Mouse (Mus musculus): ENCODE measurements around the gene Fbxl7. TPM values are rescaled to one million over a fixed set of nuclear protein-coding genes. Genes with fewer than 3 reads are reported as not detected.

The Fbxl7 gene
- polyA plus RNA-seq, 2 experiments from 2014 or later: 0.20 TPM; not detected in 1

DNA sequence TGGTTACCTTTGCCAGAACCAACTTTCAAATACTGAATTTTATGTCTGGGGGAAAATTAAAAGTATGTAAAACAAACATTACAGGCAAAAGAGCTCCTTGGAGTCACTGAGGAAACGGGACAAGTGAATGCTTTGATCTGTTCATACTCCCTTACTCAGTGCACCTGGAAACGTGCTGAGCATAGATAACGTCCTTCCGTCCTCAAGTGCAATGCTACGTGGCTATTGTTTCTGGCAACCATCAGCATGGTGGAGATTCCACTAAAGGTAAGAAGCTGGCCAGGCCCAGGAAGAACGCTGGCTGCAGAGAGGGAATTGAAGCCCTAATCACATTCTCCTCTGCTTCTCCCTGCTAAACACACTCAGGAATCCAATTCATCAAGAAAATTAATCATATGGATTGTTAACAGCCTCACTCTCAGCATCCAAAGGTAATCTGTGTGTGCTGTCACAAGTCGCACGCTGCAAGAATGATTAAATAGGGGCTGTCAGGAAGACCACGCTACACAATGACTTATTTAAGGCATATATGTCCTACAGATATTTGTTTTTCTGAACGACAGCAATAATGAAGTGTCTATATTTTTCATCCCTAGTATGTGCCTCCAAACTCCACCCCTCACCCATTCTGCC is 206.8 kb downstream of the Fbxl7 start:
- ATAC-seq: no peak

DNA sequence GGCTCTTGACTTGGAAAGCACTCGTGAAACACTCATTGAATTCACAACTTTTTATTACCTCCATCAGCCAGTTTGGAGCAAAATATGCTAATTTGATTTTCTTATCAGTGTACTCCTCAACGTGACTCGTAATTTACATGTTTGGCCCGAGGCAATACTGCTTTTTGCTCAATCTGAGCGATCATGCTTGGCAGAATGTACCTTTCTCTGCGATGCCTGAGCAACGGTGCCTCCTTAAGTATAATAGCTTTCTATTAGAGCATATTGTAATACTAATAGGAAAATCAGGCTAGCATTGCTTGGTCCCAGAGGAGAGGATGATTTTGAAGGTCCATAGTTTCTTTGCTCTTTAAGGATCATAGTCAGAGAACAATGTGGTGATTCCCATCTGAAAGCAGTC is 207.7 kb downstream of the Fbxl7 start:
- no peak for ATAC-seq

DNA sequence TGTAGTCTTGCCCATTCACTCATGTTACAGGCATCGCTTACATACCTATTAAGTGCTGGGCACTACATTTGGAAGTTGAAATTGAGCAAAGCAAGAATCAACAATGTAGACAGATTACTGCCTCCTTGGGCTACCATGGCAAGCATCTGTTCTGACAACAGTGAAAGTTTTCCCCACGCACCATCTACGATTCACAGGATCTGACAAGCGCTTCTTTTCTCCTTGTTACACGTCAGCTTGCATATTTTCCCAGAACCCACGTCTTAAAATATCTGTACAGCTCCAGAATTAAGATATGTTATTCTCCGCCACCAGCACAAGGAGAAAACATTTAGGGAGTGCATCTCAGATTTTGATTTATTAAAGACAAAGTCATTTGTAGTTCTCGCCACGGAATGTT is 213.1 kb downstream of the Fbxl7 start:
- ATAC-seq: no peak

DNA sequence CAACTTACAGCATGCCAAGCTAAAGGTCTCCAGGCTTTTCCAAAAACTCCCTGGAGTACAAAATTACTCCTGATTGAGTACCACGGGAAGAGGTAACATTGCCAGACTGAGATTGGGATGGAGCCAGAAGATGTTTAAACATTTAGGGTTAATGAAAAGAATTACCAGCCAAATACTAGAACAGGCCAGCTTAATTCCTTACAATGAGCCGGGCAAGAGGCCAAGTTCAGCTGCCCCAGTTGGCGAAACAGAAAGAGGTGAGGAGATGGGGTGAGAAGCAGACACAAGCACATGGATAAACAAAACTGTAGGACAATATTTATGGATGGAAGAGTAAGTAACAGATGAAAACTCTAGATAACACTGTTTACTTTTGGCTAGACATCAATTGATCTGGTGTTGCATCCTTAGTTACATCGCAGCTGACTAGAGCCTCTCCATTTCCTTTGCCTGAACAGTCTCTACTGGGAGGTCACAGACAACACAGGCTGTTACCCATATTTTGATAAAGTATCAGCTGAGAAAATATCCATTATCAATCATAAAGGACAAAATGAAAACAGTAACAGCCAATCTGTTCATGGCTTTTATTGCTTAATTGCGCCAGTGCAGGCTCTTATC is 222.0 kb downstream of the Fbxl7 start:
- no peak for ATAC-seq

DNA sequence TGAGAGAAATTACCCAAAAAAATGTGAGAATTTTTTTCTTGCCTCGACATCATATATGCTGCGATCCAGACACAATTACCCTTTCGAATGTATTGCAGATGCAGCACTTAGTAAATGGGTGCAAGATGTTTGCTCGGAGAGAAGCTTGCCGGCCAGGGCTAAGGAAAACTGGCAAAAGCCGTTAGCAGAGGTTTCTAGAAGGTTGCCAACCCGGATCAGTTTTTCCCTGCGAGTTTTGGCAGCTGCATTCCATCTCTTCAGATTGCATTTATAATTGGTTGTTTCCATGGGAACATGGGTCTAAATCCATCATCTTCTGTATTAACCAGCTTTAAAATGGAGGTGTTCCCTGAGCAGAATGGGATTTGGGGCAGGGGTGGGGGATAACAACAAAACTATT is 240.4 kb downstream of the Fbxl7 start:
- ATAC-seq: no peak

DNA sequence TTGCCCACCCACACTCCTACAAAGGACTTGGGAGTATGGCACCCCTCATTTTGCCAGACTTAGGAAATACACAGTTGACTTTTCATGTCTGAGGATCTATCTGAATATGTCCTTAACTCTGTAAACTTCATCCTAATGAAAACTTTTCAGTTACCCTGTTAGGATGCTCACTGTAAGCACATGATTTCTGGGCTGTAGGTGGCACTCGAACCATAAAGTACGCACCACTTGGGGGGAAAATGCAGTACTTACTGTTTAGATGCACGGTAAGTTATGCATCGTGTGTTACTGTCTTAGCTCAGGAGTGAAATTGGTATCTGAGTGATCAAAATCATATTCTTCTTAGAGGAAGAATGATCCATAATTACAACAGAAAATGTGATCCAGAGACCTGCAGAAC is 252.8 kb downstream of the Fbxl7 start:
- ATAC-seq: no peak

DNA sequence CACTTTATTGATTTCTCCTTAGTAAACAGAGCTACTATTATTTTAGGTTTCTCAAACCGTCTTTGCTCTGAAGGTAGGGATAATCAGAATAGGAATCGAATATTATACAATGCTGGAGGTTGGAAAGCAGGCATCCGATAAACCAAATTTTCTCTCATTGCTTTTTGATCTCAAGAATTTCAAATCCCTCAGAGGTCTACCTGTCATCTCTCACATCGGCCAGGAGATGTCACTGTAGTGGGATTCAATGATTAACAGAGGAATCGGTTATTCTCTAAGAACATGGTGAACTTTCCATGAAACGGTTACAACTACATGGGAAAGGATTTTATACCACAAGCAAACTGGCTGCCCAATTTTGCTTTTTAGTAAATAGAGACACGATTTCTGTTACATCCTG is 255.7 kb downstream of the Fbxl7 start:
- ATAC-seq: no peak

DNA sequence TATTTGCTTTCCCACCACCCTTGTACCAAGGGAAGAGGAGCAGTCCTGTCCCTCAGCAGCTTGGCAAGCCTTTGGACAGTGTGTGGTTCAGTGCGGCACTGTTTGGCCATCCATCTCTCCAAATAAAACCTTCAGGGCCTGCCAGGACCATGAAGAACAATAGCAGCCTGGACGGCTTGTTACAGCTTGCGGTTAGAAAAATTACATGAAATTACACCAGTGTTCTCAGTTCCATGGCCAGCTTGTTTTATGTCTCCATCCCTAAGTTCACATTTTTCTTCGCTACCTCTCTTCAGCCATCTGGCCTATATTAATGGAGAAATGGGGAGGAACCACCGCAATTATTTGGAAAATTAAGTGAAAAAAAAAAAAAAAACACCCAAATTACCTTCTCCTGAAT is 259.8 kb downstream of the Fbxl7 start:
- ATAC-seq: no peak

DNA sequence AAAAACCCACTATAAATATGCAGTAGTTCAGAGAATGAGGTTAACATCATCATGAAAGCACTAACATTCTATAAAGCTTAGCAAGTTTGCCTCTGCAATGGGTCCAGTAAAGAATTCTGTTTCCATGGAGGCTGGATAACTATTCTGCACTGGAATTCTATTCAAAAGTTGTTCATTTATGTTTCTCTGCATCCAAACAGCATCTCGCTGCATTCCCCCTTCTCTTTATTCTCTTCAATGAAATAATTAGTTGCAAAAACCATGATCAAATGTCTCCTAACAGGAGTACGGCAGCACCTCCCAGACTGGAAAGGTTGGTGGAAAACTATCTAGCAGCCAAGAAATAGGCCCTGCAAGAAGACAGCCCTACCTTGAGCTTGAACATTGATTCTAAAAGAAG is 267.2 kb downstream of the Fbxl7 start:
- ATAC-seq: no peak

DNA sequence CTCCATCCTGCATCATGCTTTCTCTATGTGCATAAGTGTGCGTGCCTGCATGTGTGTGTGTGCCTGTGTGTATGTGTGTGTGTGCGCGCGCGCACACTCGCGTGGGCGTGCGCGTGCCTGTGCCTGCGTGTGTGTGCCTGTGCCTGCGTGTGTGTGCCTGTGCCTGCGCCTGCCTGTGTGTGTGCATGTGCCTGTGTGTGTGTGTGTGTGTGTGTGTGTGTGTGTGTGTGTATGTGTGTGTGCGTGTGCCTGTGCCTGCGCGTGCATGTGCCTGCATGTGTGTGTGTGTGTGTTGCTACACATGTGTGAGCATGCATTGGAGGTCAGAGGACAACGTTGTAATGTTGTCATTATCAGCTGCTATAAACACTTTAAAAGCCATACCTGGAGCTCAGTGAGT is 272.1 kb downstream of the Fbxl7 start:
- ATAC-seq: no peak

DNA sequence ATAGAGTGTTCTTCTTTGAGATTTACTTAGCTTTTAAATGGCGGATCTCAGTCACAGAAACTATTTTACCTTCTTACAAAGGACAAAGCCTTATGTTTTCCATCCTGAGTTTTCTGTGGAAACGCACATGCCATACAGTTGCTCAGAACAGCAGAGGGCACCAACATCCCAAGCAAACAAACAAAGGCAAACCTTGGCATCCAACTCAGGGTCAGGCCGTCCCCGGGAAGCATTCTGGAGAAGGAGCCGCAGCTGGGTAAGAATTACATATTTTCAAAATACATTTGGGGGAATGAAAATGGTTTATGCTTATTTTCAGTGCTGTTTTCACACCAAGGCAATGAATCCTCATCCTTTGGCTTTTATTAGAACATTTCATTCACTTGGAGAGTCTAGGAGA is 275.1 kb downstream of the Fbxl7 start:
- no peak for ATAC-seq

DNA sequence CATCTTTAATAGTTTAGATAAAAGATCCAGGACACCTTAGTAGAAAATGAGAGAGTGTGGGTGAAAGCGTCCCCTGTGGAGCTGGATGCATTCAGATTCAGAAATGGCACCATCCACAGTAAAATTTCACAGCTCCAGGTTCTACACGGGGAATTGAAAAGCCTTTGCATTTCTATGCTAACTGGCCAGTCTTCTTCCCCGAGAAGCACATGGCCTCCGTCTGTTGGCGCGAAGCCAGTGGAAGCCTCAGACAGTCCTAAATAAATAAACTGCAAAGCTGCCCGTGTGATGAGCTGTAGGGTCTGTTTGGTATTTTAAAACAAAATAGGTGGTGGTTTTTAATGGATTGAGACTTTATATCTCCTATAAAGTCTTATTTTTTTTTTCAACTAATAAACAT is 276.2 kb downstream of the Fbxl7 start:
- ATAC-seq: no peak

DNA sequence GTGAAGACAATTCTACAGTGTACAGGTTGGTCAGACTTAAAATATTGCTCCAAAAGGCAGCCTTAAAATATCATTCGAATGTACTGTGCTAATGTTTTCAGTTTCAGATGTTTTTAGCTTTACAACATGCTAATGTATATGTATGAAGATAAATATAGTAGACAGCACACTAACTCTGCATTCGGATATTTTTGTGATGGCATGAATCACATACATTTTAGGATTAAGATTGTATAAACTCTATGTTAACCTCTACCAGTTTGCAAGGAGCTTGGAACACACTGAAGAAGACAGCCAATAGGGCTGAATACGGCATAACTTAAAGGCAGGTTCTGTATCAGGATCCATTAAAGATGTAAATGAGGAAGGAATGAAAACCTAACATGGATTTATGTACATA is 299.1 kb downstream of the Fbxl7 start:
- ATAC-seq: no peak

DNA sequence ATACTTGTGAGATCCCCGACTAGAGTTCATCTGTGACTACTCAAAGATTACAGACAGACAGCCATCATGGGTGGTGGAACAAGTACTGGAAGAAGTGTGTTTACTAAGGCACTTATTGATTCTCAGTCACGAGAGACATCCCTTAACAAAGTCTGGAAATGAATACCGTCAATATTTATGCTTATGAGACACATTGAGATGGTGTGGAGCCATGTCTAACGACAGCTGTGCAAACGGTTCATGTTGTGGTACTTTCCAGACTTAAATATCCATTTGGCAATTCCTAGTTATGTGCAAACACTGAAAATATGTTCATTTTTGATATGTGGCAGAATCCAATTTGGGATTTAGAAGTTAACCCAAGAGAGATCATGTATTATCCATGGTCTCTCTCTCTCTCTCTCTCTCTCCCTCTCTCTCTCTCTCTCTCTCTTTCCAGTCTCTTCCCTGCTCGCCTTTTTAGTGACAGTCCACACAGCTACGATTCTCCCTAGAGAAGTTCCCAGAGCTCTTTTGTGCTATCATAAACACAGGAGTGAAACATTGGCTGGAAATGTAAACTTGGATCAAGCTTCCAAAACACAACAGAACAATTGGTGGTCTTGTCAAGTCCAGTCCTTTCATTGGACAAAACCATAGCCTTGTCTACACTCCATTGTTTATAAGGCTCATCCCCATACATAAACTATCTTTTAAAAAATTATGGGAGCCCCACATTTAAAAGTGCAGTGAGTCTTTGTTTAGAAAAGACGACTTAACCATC is 315.3 kb downstream of the Fbxl7 start:
- ATAC-seq: no peak

DNA sequence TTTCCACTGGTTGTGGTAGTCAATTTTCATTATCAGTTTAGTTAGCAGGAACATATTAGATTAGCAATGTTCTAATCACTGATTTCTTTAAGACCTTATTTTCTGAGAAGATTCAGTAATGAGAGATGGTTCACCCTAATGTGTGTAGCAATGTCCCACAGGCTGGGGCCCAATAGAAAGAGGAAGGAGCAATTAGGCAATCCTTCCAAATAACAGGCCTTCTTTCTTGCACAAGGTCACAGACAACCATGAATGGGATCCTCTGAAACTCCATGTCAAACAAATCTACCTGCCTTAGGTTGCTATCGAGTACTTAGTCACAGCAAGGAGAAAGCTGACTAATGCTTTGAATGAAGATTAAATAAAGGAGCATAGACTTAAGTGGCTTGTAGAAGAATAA is 316.9 kb downstream of the Fbxl7 start:
- ATAC-seq: no peak

DNA sequence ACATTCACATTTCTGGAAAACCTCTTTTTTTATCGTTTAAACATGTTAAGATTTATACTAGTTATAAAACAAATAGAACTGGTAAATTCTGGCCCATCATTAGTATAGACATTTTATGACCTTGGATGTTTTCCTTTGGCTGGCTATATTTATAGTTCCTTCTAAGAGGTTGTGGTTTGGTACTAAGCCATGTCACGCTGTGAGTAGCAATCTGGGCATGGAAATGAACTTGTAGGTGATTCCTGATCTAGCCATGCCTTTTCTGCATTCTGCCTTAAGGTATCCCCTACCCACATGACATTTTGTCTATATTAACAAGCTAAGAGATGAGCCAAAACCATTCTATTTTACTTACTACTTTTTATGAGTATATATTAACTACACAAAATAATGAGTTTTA is 329.3 kb downstream of the Fbxl7 start:
- ATAC-seq: no peak

DNA sequence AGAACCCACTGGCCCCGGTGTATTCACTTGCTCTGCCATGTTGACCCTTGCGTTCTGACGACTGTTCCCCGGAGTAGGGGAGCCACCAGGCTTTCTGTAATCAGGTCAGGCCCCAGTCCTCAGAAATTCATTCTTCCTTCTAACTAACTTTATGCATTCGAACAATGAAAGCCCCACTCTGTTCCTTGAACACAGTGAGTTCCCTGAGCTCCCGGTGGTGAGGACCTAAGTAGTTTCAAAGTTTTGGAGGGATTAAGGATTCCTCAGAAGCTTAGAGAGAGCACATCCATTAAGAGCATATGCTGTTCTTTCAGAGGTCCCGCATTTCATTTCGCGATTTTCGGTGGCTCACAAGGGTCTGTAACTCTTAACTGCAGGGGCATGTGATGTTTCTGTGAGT is 341.8 kb downstream of the Fbxl7 start:
- ATAC-seq: no peak

DNA sequence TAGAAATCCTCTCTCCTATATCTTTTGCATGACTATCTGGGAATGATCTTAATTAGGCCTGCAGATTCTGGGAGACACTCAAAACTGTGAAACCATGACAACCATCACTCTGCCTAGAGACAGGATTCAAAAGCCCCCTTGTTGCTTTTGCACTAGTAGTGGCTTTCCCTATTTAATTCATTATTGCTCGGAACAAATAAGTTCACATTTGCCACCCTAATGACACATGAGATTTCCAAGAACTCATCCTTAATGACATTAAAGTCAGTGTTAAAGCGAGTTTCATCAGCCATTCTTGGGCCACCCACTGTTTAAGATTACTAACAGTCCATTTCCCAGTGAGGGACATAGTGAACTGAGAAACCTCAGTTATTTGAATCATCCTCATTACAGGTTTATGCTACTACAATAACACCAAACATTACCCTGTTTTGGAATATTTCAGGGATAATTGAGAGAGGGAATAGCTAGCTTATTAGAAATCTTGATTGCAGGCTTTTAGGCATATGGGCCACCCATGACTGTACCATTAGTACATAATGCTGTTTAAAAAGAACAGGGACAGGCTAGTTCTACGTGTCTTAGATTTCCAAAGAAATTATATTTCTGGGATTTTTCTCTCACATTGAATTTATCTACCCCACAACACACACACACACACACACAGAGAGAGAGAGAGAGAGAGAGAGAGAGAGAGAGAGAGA is 361.2 kb downstream of the Fbxl7 start:
- no peak for ATAC-seq

DNA sequence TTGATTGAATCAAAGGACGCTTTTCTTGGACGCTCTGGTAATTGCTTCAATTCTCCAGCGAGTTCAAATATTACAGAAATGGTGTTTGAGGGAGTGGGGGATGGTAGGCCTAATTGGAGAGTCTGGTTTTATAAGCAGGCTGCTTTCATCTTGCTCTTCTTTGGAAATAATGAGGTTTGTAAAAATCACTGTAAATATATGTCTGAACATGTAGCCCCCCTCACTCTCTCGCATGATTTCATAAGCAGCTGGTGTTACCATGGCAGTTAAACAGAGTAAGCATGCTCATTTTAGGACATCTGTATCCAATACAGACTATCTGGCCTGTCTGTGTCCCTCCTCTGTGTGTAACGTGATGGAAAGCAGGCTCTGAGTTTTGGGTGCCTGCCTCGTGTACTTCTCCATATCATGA is 376.2 kb downstream of the Fbxl7 start:
- ATAC-seq: no peak

DNA sequence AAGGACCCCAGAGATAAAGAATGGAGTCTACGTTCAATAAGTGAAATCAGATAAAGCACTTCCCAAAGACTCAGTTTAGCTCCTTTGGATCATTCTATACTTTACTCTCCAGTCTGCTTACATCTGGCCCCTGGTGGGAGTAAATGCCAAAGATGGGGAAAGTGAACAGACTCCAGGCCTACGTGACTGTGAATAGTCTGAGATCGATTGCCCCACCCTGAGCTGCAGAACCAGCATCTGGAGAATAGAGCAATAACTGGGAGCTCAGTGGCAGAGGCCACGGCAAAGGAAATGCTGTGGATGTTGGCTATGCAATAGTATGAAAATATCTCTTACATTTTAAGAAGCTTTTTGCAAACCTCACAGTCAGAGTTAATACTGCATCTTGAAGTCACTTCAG is 394.4 kb downstream of the Fbxl7 start:
- no peak for ATAC-seq

Measured in activated CD4-positive, CD25-positive, alpha-beta regulatory T cell, adult 4 months (primary cell).